Mouse (Mus musculus) heart, embryonic 11.5 days (tissue): Measurements from ENCODE around the gene Hexb. TPM values are rescaled to one million over a fixed set of nuclear protein-coding genes. Genes with fewer than 3 reads are reported as not detected.

Experiments used
- ATAC-seq: fragments of 200-750 bp; cut with Nextera tagmentation; replicated peaks from 2 replicates; pipeline ENCODE4 v1.8.0; 2017; ENCODE audit warnings: moderate library complexity; ENCODE audit not compliant: insufficient number of reproducible peaks, low FRiP score, low TSS enrichment
- H3K27ac ChIP-seq: fragments of 300-500 bp; sonication (generic); 2 replicates; pipeline ENCODE4 v1.5.1; 2014; ENCODE audit warnings: mild to moderate bottlenecking, low read depth, low read length
- H3K27me3 ChIP-seq: fragments of 300-500 bp; sonication (generic); 2 replicates; pipeline ENCODE4 v1.6.1; 2014; ENCODE audit warnings: mild to moderate bottlenecking, low read length, mixed read lengths; ENCODE audit not compliant: control insufficient read depth, insufficient read depth
- H3K36me3 ChIP-seq: fragments of 300-500 bp; sonication (generic); 2 replicates; pipeline ENCODE4 v1.6.1; 2014; ENCODE audit warnings: mild to moderate bottlenecking, low read length, moderate library complexity, mixed read lengths; ENCODE audit not compliant: control insufficient read depth, insufficient read depth
- H3K4me1 ChIP-seq: fragments of 300-500 bp; sonication (generic); 2 replicates; pipeline ENCODE4 v1.6.1; 2014; ENCODE audit warnings: low read length; ENCODE audit not compliant: control insufficient read depth, insufficient read depth
- H3K4me2 ChIP-seq: fragments of 300-500 bp; sonication (generic); 2 replicates; pipeline ENCODE4 v1.6.1; 2014; ENCODE audit warnings: mild to moderate bottlenecking, moderate library complexity
- H3K4me3 ChIP-seq: fragments of 300-500 bp; sonication (generic); 2 replicates; pipeline ENCODE4 v1.5.1; 2014; ENCODE audit warnings: low read depth, low read length
- H3K9ac ChIP-seq: fragments of 300-500 bp; sonication (generic); 2 replicates; pipeline ENCODE4 v1.6.1; 2014; ENCODE audit warnings: mild to moderate bottlenecking, low read depth, low read length, moderate library complexity
- H3K9me3 ChIP-seq: fragments of 300-500 bp; sonication (generic); replicated peaks from 2 replicates; pipeline ENCODE4 v1.6.1; 2016; ENCODE audit warnings: low read length; ENCODE audit not compliant: control insufficient read depth
- WGBS: fragments of 180-500 bp; shearing (Covaris S2); extraction: QIAGEN DNeasy Blood & Tissue Kit; methylation state at CpG from one replicate; pipeline ENCODE4 v1.1.7; 2014; ENCODE audit not compliant: insufficient replicate concordance; 5-methylcytosine and 5-hydroxymethylcytosine counted together
- polyA plus RNA-seq: library from polyadenylated mRNA; unstranded; fragments of >200 nt; fragmentation: Nextera tagmentation; extraction: Ambion mirVana; gene quantifications from 2 replicates; pipeline ENCODE4 v1.2.1, GENCODE M21; 2014

Hexb gene
- polyA plus RNA-seq, 1 experiment from 2014 or later = 32.3 TPM

DNA sequence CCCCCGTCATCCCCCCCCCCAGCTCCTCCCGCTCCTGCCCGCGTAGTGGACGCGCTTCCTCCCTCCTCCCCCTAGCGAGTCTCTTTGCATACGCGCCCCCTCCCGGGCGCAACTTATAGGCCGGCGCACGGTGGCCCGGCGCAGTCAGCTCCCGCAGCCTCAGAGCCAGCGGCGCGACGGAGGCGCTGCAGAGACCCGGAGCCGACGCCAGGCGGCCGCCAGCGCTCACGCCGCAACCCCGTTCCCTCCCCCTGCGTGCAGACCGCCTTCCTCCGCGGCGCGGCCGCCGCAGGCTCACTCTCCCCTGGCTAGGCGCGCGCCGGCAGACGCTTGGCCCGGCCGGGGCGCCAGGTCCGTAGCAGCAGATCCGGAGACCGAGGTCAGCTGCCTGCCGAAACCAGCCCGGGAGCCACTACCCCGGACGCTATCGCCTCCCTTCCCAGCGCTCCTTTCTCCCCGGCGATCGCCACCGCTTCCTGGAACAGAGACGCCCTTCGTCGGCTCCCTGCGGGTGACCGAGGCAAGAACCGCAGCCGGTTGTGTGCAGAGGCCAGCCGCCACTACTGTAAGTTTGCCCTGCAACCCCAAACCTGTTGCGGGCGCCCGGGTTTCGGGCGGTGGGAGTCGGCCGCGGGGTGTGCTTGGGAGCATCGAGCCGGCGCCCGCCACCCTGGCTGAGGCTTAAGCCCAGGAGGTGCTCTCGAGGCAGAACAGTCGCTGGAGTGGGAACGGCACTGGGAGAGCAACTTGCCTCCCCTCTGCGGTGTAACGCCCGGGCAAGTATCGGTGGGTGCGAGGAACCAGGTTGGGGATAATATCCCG is 43.0 kb upstream of the Hexb start, which contains the start of gene Enc1:
Enc1 (plus strand) TSS at position 141 of the 822 bp plus-strand sequence.
- Histone ChIP-seq H3K27ac (peak within 1 kb of the TSS; percentile 94), H3K9ac (peak within 1 kb of the TSS; percentile 92), H3K36me3 (peaks cover 11% of the 10 kb centered on the region), H3K4me3 (peak within 1 kb of the TSS; percentile 84), H3K9me3 (no peaks in the 10 kb centered on the region), H3K4me2 (peak within 1 kb of the TSS; percentile 95), H3K4me1 (peaks cover 32% of the 10 kb centered on the region), H3K27me3 (no peaks in the 10 kb centered on the region)
- 1% methylated on average over 80 of the region's 89 CpGs for WGBS
- ATAC-seq = peak; percentile 89

DNA sequence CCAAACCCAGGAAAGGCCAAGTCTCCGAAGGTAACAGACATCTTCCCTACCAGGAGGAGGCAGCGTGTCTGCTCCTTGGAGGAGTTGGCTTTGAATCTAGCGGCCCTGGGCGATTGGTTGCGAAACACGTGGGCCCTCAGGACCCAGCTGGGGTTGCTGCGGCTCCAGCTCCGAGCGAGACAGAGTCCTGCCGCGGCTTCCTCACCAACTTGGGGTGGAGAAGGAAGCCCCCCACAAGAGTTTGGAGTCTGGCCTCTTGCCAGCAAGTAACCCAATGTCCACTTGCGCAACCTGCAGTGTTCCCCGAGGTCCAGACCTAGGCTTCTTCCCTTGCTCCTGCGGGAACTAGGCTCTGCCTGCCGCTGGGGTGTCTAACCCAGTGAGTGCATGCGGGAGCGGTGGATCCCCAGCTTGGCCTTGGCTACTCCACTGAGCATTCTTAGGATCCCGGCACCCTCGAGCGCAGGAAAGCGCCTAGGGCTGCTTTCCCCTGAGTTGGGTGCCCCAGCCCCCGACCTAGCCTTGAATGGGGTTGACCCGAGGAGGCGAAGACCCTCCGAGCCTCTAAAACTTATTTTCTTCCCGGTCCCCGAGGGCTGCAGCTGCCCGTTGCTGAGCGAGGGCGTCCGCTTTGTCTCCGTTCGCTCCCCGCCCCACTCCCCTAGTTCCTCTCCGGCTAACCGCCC is 42.3 kb upstream of the Hexb start:
- H3K36me3 ChIP-seq = peaks cover 5% of the 10 kb centered on the region
- peak overlapping the region; percentile 92 for H3K9ac ChIP-seq
- H3K4me2 ChIP-seq = peak overlapping the region; percentile 95
- peak; percentile 49 for ATAC-seq
- peak overlapping the region; percentile 84 for H3K4me3 ChIP-seq
- H3K9me3 ChIP-seq = no peaks in the 10 kb centered on the region
- peak overlapping the region; percentile 94 for H3K27ac ChIP-seq
- no peaks in the 10 kb centered on the region for H3K27me3 ChIP-seq
- under 1% methylated on average over 36 of the region's 36 CpGs for WGBS
- peaks cover 32% of the 10 kb centered on the region for H3K4me1 ChIP-seq

DNA sequence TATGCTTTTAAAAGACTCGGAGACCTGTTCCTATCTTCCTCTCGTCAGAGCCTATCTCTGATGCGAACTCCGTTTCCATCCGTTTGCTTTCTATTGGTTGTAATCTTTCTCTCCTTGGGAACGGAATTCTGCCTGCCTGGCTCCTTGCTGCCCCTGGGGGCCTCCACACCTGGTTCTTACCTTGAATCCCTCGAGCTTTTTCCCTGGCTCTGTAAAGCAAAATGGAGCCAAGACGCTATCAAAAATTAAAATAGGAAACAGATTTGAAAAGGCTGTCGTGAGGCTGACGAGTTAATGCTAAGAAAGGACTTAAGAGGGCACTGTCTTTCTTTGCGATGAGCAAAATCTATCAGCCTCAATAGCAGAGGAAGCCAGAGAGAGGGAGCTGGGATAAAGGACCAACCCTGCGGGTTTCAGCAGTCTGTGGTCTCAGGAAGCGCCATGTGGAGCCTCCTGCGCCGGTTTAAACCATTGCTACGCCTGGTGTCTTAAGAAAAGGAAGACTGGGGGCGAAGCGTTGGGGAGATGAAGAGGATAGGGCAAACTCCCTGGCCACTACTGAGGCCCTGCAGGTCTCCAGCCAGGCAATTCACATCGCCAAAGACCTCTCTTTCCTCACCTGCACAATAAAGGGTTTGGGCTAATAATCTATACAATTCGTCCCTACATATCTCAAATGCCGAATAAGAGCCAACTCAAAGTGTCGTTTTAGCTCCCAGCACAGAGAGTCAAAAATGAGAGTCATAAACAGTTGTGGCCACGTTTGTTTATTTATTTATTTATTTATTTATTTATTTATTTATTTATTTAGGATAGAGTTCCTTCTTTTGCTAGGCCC is 41.4 kb upstream of the Hexb start:
- H3K27ac ChIP-seq = peak overlapping the region; percentile 94; the same call in 1 of the 2 replicates
- H3K4me1 ChIP-seq = peaks cover 26% of the 10 kb centered on the region
- H3K4me3 ChIP-seq = peak overlapping the region; percentile 84; the same call in 1 of the 2 replicates
- no peaks in the 10 kb centered on the region for H3K36me3 ChIP-seq
- H3K4me2 ChIP-seq = peak overlapping the region; percentile 95
- WGBS = 4% methylated on average over 23 of the region's 23 CpGs
- no peaks in the 10 kb centered on the region for H3K27me3 ChIP-seq
- peak overlapping the region; percentile 11; the same call in 1 of the 2 replicates for H3K9ac ChIP-seq
- no peak for ATAC-seq
- H3K9me3 ChIP-seq = no peaks in the 10 kb centered on the region

DNA sequence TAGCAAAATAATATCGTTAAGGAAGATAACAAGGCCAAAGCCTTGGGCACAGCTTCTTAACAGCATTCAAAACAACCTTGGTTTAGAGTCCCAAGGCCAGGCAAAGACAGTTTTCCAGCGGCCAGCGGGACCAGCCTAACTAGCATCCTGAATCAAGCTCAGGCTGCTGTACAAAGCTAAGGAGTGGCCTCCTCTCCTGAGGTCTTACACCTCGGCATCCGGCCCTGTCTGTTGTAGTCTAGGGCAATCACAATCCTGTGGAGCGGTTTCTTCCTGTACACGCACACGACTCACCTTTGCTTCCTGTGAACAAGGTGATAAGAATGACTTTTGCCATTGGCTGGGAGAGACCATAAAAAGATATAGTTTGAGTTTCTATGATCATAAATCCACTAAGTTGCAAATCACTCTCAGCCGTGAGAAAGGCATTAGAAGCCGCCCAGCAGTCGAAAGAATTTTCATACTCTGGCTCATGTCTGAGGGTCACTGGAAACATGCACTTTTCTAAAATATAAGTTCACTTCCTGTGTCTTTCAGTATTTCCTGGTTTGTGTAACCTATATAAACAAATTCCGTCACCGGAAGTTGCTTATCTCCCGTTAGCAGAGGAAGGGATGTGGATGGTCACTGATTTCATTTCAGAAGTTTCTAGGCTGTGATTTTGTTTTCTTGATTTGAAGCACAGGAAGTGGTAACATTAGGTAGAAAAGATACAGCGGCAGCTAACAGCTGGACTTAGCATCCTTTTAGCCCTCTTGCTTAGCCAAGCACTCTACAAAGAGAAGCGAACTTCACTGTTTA is 40.2 kb upstream of the Hexb start:
- H3K9ac ChIP-seq = no peak overlapping the region
- WGBS = 48% methylated on average over 16 of the region's 16 CpGs
- no peak for ATAC-seq
- H3K4me2 ChIP-seq = no peak overlapping the region
- no peak overlapping the region for H3K4me3 ChIP-seq
- H3K27me3 ChIP-seq = no peaks in the 10 kb centered on the region
- no peaks in the 10 kb centered on the region for H3K36me3 ChIP-seq
- H3K4me1 ChIP-seq = peaks cover 18% of the 10 kb centered on the region
- H3K27ac ChIP-seq = 0 out of 2 replicates have a peak overlapping the region, but pooled peaks have one; percentile 0
- no peaks in the 10 kb centered on the region for H3K9me3 ChIP-seq

DNA sequence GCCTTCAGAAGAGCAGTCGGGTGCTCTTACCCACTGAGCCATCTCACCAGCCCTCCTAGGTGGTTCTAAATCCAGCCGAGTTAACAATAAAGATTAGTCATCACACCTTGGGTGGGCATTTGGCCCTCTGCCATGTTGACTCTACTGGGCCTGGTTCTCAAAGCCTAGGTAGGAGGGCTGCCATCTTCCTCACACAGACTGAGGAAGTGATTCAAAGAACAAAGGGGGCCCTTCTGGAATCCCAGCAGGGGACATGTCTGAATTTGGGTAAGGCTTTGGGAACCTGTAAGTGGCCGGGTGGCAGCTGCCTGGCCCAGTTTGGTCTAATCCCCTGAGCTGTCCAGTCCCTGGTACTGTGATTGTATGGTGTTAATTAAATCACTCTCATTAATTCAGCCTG is 39.5 kb upstream of the Hexb start:
- H3K27ac ChIP-seq = no peak overlapping the region

DNA sequence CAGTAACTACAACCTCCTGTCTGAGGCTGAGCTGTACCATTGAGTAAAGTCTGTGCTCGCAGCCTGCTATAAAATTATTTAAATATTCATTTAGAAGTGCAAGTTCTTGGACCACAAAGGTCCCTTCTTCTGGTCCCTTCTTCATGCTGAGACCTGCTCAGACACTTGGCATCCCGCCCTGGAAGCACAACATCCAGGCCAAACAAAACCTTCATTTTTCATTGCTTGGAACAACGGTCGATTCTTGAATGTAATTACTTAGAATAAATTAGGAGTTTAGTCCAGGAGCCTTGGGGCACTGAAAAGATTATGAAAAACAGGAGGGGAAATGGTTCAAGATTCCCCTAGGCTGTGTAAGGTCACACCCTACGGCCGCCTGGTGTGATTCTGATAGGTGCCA is 37.8 kb upstream of the Hexb start:
- Histone ChIP-seq H3K27ac (no peak overlapping the region), H3K9ac (no peak overlapping the region), H3K4me3 (no peak overlapping the region), H3K36me3 (no peaks in the 10 kb centered on the region), H3K27me3 (no peaks in the 10 kb centered on the region), H3K9me3 (no peaks in the 10 kb centered on the region), H3K4me2 (no peak overlapping the region), H3K4me1 (peaks cover 9% of the 10 kb centered on the region; the same call in 1 of the 2 replicates)
- no peak for ATAC-seq
- WGBS = 76% methylated on average over 6 of the region's 6 CpGs

More for the DNA sequence above, 39.5 kb upstream of the Hexb start:
- no peak overlapping the region for H3K4me3 ChIP-seq
- WGBS = 53% methylated on average over 3 of the region's 3 CpGs
- H3K36me3 ChIP-seq = no peaks in the 10 kb centered on the region
- no peak overlapping the region for H3K9ac ChIP-seq
- no peak overlapping the region for H3K4me2 ChIP-seq
- ATAC-seq = no peak
- no peaks in the 10 kb centered on the region for H3K9me3 ChIP-seq
- no peaks in the 10 kb centered on the region for H3K27me3 ChIP-seq
- peaks cover 14% of the 10 kb centered on the region; the same call in 1 of the 2 replicates for H3K4me1 ChIP-seq

DNA sequence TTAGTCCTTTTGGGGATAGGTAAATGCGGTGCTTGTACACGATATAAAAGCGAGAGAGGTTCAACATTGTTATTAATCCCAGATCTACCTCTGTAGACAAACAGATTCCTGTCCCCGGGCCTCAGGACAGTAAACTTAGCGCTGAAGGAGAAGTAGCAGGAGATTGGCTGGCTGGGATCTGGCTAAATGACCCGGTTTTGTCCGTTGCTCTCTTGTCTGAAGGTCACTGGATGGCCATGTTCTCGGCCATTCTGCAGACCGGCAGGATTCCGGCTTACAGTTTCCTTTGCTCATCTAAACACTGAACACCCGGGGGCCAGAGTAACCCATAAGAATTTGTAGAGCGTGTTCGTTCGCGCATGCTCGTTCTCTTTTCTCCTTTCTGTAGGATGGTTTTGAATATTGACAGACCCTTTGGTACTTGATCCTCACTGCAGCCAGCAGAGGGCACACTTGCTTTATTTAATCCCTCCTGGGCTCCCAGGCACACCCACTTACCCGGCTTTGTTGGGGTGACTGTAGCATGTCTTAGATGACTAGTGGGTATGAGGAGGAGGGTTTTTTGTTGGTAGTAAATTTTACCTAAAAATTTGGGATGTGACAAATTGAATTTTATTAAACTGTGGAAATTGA is 36.7 kb upstream of the Hexb start:
- Histone ChIP-seq H3K4me1 (peaks cover 9% of the 10 kb centered on the region; the same call in 1 of the 2 replicates), H3K27me3 (no peaks in the 10 kb centered on the region), H3K27ac (no peak overlapping the region), H3K4me3 (peak overlapping the region; percentile 33), H3K4me2 (peak overlapping the region; percentile 68), H3K9ac (peak overlapping the region; percentile 35; the same call in 1 of the 2 replicates), H3K36me3 (no peaks in the 10 kb centered on the region), H3K9me3 (no peaks in the 10 kb centered on the region)
- ATAC-seq = no peak; the same call in 1 of the 2 replicates
- 16% methylated on average over 17 of the region's 17 CpGs for WGBS
